Mouse (Mus musculus) gastrocnemius, postnatal 25 days (tissue): ENCODE data around the gene Methig1. TPM values are rescaled to one million over a fixed set of nuclear protein-coding genes. Genes with fewer than 3 reads are reported as not detected.
A peak's percentile ranks its signal among the peaks of the same experiment; 100 is the strongest.
"Not testable (repeated sequence)": the region's sequence is repeated elsewhere in the genome, so short reads cannot be mapped to it uniquely, and the experiment has no call there.

Experiments
- DNase-seq: peaks from one replicate; pipeline ENCODE4 v3.0.0; 2022
- total RNA-seq, 2 experiments: library from RNA; stranded (reverse); gene quantifications; 1 replicate in 1 of 2; 2 replicates in 1 of 2; pipeline ENCODE4 v1.2.3; 2021

The Methig1 gene
- total RNA-seq, 2 experiments from 2014 or later, result not detected

GRCm38 (mm10) chr15:100337847-100338246, 15.1 kb upstream of the Methig1 start:
- not testable (repeated sequence) for DNase-seq

DNA sequence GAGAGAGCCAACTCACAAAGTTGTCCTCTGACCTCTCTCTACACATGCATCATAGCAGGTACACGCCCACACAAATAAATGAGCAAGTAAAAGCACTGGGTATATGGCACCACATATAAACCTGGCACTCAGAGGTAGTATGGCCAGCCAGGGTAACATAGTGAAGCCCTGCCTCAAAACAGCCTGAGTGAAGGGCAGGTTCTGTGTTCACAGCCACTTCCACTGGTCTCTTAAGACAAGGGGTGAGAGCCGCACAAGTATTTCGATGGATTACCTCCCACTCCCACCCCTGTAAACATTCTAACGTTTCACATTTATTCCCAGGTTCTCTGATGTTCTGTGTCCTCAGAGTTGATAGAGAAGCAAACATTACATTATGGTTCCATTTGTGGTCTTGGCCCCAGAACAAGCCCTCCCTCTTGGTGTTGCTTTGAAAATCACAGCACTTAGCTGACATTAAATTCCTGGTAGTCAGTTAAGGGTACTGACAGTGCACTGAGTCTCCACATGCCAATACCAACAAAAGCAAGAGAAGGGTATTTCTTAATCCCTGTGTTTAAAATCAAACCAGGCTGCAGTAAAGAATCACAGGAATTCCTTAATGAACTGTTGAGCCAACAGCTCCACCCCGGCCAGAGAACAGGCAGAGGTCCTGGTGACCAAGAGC, 11.5 kb upstream of the Methig1 start:
- not testable (repeated sequence) for DNase-seq

- no peak for DNase-seq
Measured at GRCm38 (mm10) chr15:100345484-100345883, 7.5 kb upstream of the Methig1 start.

- DNase-seq, result no peak
Measured at GRCm38 (mm10) chr15:100346761-100347160, 6.2 kb upstream of the Methig1 start.

GRCm38 (mm10) chr15:100349496-100349895, 3.5 kb upstream of the Methig1 start:
- DNase-seq, result no peak

DNA sequence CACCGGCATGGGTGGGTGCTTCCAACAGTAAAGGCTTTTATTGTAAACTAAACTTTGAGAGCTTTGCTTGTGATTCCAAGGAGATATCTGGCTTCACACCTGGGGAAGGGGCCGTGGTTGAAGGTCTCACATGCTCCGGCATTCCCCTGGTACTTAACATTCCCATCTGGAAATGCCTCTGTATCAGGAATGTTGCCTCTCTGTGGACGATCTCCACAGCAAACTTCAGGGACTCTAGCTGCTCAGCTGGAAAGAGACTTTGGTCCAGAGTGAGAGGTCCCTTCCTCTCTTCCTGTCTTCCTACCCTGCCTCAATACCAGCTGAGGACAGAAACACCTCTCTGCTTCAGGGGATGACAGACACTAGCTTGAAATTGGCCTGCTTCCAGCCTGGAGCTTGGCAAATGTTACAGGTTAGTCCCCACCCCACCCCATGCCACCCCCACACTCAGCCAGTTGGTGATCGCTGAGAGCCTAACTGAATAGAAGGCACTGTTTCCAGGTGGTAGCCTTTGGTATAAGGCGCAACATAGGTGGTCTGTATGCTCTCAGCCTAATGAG, 1.4 kb upstream of the Methig1 start:
- no peak for DNase-seq

- not testable (repeated sequence) for DNase-seq
Measured at GRCm38 (mm10) chr15:100353399-100353798, 450 bp downstream of the Methig1 start.

DNA sequence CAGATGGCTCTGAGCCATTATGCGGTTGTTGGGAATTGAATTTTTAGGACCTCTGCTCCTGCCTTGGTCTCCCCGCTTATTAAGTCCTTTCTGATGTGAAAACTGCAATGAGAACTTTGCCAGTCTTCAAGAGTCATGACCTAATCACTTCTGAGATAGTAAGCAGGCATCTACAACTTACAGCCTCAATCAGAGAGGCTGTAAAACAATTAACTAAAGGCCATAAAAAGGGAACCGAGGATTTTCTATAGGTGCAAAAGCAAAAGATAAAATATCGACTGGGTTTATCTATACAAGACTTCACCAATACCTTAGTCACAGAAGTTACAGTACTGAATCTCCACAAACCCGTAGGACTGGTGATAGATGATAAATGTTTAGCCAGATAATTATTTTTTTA, 2.9 kb downstream of the Methig1 start:
- DNase-seq, result no peak

- DNase-seq, result no peak
Measured at GRCm38 (mm10) chr15:100364242-100364641, 11.3 kb downstream of the Methig1 start, which contains the start of gene Higd1c. TSS of gene Higd1c (plus strand) at chr15:100364542.

DNA sequence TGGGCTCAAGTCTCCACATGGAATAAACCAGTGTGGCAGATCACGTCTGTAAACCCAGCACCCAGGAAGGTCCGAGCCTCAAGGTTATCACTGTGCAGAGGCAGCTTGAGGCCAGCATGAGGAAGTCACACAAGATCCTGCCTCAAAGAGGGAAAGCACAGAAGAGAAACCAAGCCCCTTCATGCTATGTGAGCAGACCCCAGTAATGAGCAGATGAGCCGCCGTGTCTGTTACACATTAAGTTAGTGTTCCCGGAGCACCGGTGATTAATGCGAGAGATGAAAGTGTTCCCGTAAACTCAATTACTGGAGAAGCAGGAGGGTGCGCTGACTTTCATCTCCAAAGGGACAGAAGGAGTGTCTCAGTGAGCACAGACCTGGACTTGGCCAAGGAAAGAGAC, 13.0 kb downstream of the Methig1 start:
- not testable (repeated sequence) for DNase-seq

- no peak for DNase-seq
Measured at GRCm38 (mm10) chr15:100367119-100367518, 14.2 kb downstream of the Methig1 start.

GRCm38 (mm10) chr15:100375066-100375465, 22.1 kb downstream of the Methig1 start:
- DNase-seq, result peak; percentile 23

GRCm38 (mm10) chr15:100377847-100378505, 25.0 kb downstream of the Methig1 start:
- not testable (repeated sequence) for DNase-seq

GRCm38 (mm10) chr15:100379658-100380057, 26.7 kb downstream of the Methig1 start:
- no peak for DNase-seq

DNA sequence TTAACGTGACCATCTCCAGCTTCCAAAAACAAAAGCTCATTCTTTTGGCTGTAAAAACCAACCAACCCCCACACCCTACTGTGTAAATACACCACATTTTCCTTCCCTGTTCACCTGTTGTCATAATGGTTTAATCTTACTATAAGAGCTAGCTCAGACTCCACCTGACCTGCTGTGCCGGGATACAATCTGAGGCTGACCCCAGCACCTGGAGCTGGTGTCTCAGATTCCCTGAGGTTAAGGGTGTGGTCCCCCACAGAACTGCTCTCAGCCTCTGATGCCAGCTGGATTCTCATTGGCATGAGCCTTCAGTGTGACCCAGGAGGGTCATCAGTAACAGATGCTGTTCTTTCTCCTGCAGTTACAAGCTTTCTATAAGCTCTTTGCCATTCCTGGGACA, 27.2 kb downstream of the Methig1 start:
- no peak for DNase-seq

- DNase-seq, result no peak
Measured at GRCm38 (mm10) chr15:100385705-100386104, 32.8 kb downstream of the Methig1 start.

DNA sequence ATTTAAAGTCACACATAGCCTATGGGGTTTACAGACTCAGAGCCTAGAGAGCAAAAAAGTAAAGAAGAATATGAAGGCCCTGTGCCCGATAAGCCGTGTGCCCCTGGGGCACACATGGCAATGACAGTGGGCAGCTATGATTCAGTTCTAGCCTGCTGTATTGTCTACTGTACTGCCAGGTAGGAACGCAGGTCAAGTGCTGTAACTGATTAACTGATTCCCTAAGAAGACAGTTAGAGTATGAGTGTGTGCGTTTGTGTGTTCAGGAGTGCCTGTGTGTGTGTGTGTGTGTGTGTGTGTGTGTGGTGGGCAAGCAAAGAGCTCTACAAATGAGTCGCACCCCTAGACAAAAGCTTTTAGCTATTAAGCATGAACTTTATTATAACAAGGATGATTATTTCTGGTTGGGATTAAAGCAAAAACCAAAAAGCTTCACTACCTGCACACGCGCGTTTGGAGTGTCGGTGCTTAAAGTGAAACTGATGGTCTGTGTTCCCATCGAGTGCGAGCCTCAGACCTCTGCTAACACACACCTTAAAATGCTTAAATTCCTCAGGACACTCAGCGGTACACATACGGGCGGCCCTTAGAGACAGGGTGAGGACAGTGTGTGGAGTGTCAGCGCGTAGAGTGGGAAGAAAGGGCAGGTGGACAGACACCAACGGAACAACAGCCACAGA, 34.7 kb downstream of the Methig1 start:
- no peak for DNase-seq

GRCm38 (mm10) chr15:100388224-100388835, 35.4 kb downstream of the Methig1 start:
- DNase-seq, result no peak

DNA sequence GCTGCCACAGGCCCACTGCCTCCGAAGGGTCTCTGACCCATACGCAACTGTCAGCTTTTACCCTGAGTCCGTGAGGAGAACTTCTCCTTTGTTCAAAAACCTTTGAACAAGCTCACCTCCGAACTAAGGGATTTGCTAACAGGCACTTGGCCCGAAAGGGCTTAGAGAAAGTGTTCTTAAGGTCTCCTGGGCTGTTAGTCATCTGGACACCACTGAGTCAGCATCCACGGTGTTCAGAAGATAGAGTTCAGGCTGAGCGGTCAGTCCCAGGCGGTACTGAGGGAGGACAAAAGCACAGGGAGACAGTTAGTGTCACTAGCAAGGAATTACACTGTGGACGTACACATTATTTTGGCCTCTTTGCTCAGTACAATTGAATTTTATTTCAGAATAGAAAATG, 35.9 kb downstream of the Methig1 start:
- no peak for DNase-seq

DNA sequence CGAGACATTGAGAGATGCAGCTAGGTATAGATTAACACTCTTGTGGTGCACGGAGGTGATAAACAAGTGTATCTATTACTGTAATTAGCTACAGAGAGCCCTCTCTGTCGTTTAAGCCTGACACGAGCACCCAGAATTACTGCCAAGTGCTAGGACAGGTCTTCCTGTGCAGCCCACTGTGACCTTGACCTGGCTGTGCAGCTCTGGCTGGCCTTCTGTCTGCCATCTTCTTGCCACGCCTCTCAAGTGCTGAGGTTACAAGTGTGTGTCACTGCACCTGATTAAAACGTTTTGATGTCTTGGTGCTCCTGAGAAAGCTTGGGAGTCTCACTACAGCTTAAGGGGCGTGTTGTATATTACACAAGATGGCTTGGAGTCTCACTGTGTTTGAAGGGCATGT, 38.1 kb downstream of the Methig1 start:
- no peak for DNase-seq

DNA sequence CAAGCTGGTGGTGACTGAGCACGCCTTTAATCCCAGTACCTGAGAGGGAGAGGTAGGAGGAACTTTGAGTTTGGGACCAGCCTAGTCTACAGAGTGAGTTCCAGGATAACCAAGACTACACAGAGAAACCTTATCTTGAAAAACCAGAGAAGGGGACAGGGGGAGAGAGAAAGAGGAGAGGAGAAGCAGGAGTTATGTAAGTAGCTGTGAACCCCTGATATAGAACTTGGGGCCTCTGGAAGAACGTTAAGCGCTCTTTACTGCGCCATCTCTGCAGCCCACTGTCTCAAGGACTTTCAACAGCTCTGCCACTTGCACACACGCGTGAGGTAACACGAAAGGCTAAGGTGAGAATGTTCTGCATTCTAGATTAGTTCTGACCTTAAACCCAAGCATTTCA, 38.6 kb downstream of the Methig1 start:
- no peak for DNase-seq

DNA sequence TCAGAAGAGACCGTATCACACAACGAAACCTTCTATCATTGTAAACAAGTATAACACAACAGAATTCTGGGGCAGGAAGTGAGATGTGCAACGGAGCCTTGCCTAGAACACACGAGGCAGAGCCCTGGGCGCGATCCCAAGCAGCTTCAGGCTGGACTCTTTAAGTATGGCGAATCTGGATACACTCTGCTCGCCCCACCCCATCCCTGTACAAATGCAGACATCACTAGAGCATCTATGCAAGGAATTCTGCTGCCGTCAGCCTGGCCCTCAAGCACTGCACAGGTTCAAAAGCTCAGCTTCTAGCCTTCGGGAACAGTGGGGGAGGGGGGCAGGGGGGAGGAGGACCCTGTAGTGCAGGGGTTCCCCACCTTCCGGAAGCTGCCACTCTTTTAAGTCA, 40.1 kb downstream of the Methig1 start:
- DNase-seq, result no peak

DNA sequence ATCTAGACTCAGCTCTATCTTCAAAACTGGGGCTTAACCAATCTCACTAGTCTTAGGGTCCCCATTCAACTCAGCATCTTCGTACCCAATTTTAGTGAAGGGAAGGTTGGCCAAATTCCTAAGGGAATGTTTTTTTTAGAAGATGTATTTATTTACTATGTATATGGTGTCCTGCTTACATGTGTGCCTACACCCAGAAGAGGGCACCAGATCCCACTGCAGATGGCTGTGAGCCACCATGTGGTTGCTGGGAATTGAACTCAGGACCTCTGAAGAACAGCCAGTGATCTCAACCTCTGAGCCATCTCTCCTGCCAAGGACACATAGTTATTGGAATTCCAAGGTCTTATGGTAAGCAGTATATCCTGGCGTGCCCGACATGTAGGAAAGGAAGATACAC, 42.6 kb downstream of the Methig1 start:
- DNase-seq, result no peak
